Mouse (Mus musculus): ENCODE data around the gene Npb. TPM values are rescaled to one million over a fixed set of nuclear protein-coding genes. Genes with fewer than 3 reads are reported as not detected.

Gene Npb
- polyA plus RNA-seq, 1 experiment from 2014 or later, result 22.2 TPM

GRCm38 (mm10) chr11:120641869-120642268 lies 33.6 kb downstream of the Npb start:
- H3K9ac ChIP-seq (replicated peaks), result no peak overlapping the region
- TF ChIP-seq CTCF (IDR thresholded peaks at IDR 0.05; ENCODE audit: low read depth), result no peak
- no peak for TF ChIP-seq EP300 (IDR thresholded peaks at IDR 0.05; ENCODE audit: low read depth)
- no peak for ATAC-seq
- no peaks in the 10 kb centered on the region for H3K9me3 ChIP-seq (ENCODE audit: low read length)
- 0 out of 2 replicates have a peak, but pooled peaks cover 3% of the 10 kb centered on the region for H3K27me3 ChIP-seq (ENCODE audit: insufficient read depth, low read length)
- WGBS (ENCODE audit: insufficient replicate concordance), result 76% methylated on average over 8 of the region's 8 CpGs
- no peak overlapping the region for H3K4me2 ChIP-seq (ENCODE audit: low read depth, low read length)
- peaks cover 14% of the 10 kb centered on the region for H3K4me1 ChIP-seq (ENCODE audit: insufficient read depth)
- no peaks in the 10 kb centered on the region for H3K36me3 ChIP-seq (replicated peaks; ENCODE audit: insufficient read depth, low read length)
- DNase-seq, result no peak
- no peak overlapping the region for H3K4me3 ChIP-seq (ENCODE audit: low read depth, low read length)
- no peak overlapping the region for H3K27ac ChIP-seq (ENCODE audit: low read depth)

- WGBS (ENCODE audit: insufficient replicate concordance), result 2% methylated on average over 18 of the region's 18 CpGs
- no peak overlapping the region for H3K27ac ChIP-seq (ENCODE audit: low read depth)
- H3K4me2 ChIP-seq (ENCODE audit: low read depth, low read length), result peak overlapping the region; percentile 97
- ATAC-seq, result peak; percentile 43
- no peaks in the 10 kb centered on the region for H3K9me3 ChIP-seq (ENCODE audit: low read length)
- DNase-seq, result no peak
- peaks cover 19% of the 10 kb centered on the region for H3K4me1 ChIP-seq (ENCODE audit: insufficient read depth)
- H3K27me3 ChIP-seq (ENCODE audit: insufficient read depth, low read length), result 0 out of 2 replicates have a peak, but pooled peaks cover 3% of the 10 kb centered on the region
- TF ChIP-seq CTCF (IDR thresholded peaks at IDR 0.05; ENCODE audit: low read depth), result no peak
- no peak for TF ChIP-seq EP300 (IDR thresholded peaks at IDR 0.05; ENCODE audit: low read depth)
- H3K4me3 ChIP-seq (ENCODE audit: low read depth, low read length), result peak overlapping the region; percentile 52
- no peaks in the 10 kb centered on the region for H3K36me3 ChIP-seq (replicated peaks; ENCODE audit: insufficient read depth, low read length)
- H3K9ac ChIP-seq (replicated peaks), result peak overlapping the region; percentile 64
Measured at GRCm38 (mm10) chr11:120642939-120643600, 34.8 kb downstream of the Npb start.

GRCm38 (mm10) chr11:120643601-120643987 lies 35.3 kb downstream of the Npb start, which contains the start of gene Pycr1:
Gene Pycr1, minus strand, starts transcription at chr11:120643769.
- H3K9ac ChIP-seq (replicated peaks), result peak within 1 kb of the TSS; percentile 64
- WGBS (ENCODE audit: insufficient replicate concordance), result under 1% methylated on average over 15 of the region's 15 CpGs
- TF ChIP-seq CTCF (IDR thresholded peaks at IDR 0.05; ENCODE audit: low read depth) (no peak), EP300 (IDR thresholded peaks at IDR 0.05; ENCODE audit: low read depth) (no peak)
- H3K4me3 ChIP-seq (ENCODE audit: low read depth, low read length), result peak within 1 kb of the TSS; percentile 52
- no peak within 1 kb of the TSS for H3K27ac ChIP-seq (ENCODE audit: low read depth)
- H3K27me3 ChIP-seq (ENCODE audit: insufficient read depth, low read length), result 0 out of 2 replicates have a peak, but pooled peaks cover 3% of the 10 kb centered on the region
- ATAC-seq, result peak; percentile 96
- DNase-seq, result peak; percentile 94
- H3K4me2 ChIP-seq (ENCODE audit: low read depth, low read length), result peak within 1 kb of the TSS; percentile 97
- H3K9me3 ChIP-seq (ENCODE audit: low read length), result no peaks in the 10 kb centered on the region
- no peaks in the 10 kb centered on the region for H3K36me3 ChIP-seq (replicated peaks; ENCODE audit: insufficient read depth, low read length)
- peaks cover 21% of the 10 kb centered on the region for H3K4me1 ChIP-seq (ENCODE audit: insufficient read depth)

GRCm38 (mm10) chr11:120647047-120647830 lies 39.0 kb downstream of the Npb start:
- WGBS (ENCODE audit: insufficient replicate concordance), result 82% methylated on average over 35 of the region's 35 CpGs
- Histone ChIP-seq H3K27me3 (ENCODE audit: insufficient read depth, low read length) (0 out of 2 replicates have a peak, but pooled peaks cover 3% of the 10 kb centered on the region), H3K4me2 (ENCODE audit: low read depth, low read length) (peak overlapping the region; percentile 73), H3K27ac (ENCODE audit: low read depth) (peak overlapping the region; percentile 53; the same call in 1 of the 2 replicates), H3K4me1 (ENCODE audit: insufficient read depth) (peaks cover 21% of the 10 kb centered on the region), H3K36me3 (replicated peaks; ENCODE audit: insufficient read depth, low read length) (no peaks in the 10 kb centered on the region), H3K9me3 (ENCODE audit: low read length) (no peaks in the 10 kb centered on the region), H3K9ac (replicated peaks) (no peak overlapping the region), H3K4me3 (ENCODE audit: low read depth, low read length) (no peak overlapping the region)
- ATAC-seq (no peak), DNase-seq (peak; percentile 10)
- TF ChIP-seq EP300 (IDR thresholded peaks at IDR 0.05; ENCODE audit: low read depth) (no peak), CTCF (IDR thresholded peaks at IDR 0.05; ENCODE audit: low read depth) (no peak)

- TF ChIP-seq CTCF (IDR thresholded peaks at IDR 0.05; ENCODE audit: low read depth), result 0 out of 2 replicates have a peak, but pooled peaks have one; percentile 8
- no peak for TF ChIP-seq EP300 (IDR thresholded peaks at IDR 0.05; ENCODE audit: low read depth)
- Histone ChIP-seq H3K27me3 (ENCODE audit: insufficient read depth, low read length) (no peaks in the 10 kb centered on the region), H3K4me2 (ENCODE audit: low read depth, low read length) (peak within 1 kb of the TSS; percentile 73), H3K27ac (ENCODE audit: low read depth) (peak within 1 kb of the TSS; percentile 53), H3K9ac (replicated peaks) (peak within 1 kb of the TSS; percentile 52; the same call in 1 of the 2 replicates), H3K9me3 (ENCODE audit: low read length) (no peaks in the 10 kb centered on the region), H3K4me1 (ENCODE audit: insufficient read depth) (peaks cover 14% of the 10 kb centered on the region), H3K4me3 (ENCODE audit: low read depth, low read length) (peak within 1 kb of the TSS; percentile 36), H3K36me3 (replicated peaks; ENCODE audit: insufficient read depth, low read length) (no peaks in the 10 kb centered on the region)
- ATAC-seq (peak; percentile 65), DNase-seq (peak; percentile 76)
- WGBS (ENCODE audit: insufficient replicate concordance), result 5% methylated on average over 13 of the region's 13 CpGs
Measured at GRCm38 (mm10) chr11:120648001-120648476, 39.8 kb downstream of the Npb start, which contains the start of gene Myadml2. Gene Myadml2, minus strand, starts transcription at chr11:120648158.

- no peak for ATAC-seq
- 67% methylated on average over 3 of the region's 3 CpGs for WGBS (ENCODE audit: insufficient replicate concordance)
- Histone ChIP-seq H3K9ac (replicated peaks) (no peak overlapping the region), H3K27me3 (ENCODE audit: insufficient read depth, low read length) (0 out of 2 replicates have a peak, but pooled peaks cover under 1% of the 10 kb centered on the region), H3K4me3 (ENCODE audit: low read depth, low read length) (no peak overlapping the region), H3K4me2 (ENCODE audit: low read depth, low read length) (no peak overlapping the region), H3K27ac (ENCODE audit: low read depth) (no peak overlapping the region), H3K9me3 (ENCODE audit: low read length) (no peaks in the 10 kb centered on the region), H3K36me3 (replicated peaks; ENCODE audit: insufficient read depth, low read length) (no peaks in the 10 kb centered on the region), H3K4me1 (ENCODE audit: insufficient read depth) (peaks cover 11% of the 10 kb centered on the region; the same call in 1 of the 2 replicates)
- no peak for DNase-seq
- no peak for TF ChIP-seq EP300 (IDR thresholded peaks at IDR 0.05; ENCODE audit: low read depth)
- peak; percentile 56 for TF ChIP-seq CTCF (IDR thresholded peaks at IDR 0.05; ENCODE audit: low read depth)
Measured at GRCm38 (mm10) chr11:120651872-120652271, 43.6 kb downstream of the Npb start.

All from liver, postnatal 0 days (tissue).